Mouse (Mus musculus) heart, postnatal 25 days (tissue): ENCODE results near the gene Gdf11. TPM values are rescaled to one million over a fixed set of nuclear protein-coding genes. Genes with fewer than 3 reads are reported as not detected.

Experiments used
- DNase-seq: peaks from one replicate; pipeline ENCODE4 v3.0.0; 2022; ENCODE audit warnings: low spot score
- intact Hi-C: fragments of 180-260 bp; cut with DNase I; formaldehyde crosslinking; loops from one replicate; pipeline ENCODE4 v1.15.1; 2025
- total RNA-seq, 2 experiments: library from RNA; stranded (reverse); gene quantifications; 2 replicates each; pipeline ENCODE4 v1.2.3; 2021

Gene Gdf11
- total RNA-seq, 2 experiments from 2014 or later = 2.3 to 2.6 TPM

DNA sequence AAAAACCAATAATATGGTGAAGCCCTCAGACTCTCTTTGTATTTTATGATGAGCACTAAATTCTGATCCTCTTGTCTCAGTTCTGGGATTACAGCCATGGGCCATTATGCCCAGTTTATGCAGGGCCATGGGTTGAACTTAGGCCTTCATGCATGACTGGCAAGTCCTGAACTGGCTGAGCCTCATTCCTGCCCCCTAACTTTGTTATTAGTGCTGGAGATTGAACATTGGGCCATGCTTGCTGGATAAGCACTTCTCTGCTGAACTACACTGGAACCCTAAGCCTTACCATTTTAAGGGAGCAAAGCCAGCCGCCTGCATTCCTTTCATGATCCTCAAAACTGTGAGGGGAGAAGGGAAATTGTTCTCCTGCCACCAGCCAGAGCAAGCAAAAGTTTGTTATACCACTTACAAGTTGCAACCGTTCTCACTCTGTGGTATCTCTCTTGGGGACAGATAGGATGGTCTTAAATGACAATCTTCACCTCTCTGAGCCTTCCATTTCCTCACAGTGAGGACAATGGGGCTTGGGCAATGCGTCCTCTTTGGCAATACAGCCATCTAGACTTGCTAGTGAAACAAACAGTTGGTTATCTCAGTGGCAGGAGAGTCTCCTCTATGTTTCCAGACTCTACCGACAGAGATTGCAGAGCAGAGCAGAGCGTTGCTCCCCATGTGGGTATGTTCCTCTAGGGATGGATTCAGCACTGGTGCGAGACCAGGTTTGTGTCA lies 8.4 kb upstream of the Gdf11 start:
- intact Hi-C loops = no loop called here
- no peak for DNase-seq

DNA sequence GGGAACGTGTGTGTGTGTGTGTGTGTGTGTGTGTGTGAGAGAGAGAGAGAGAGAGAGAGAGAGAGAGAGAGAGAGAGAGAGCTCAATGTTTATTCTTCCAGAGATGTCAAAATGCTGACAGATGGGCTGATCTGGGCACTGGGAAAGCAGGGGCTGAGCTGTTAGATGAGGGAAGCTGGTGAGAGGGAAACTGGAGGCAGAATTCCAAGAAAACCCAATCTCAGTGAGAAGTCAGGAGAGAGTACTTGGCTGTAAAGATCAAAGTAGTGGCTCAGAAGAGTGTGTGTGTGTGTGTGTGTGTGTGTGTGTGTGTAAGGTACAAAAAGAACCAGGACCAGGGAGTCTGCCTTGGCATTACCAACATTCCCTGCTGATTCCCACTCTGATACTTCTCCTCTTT lies 6.0 kb upstream of the Gdf11 start:
- intact Hi-C loops = no loop called here
- no peak for DNase-seq

DNA sequence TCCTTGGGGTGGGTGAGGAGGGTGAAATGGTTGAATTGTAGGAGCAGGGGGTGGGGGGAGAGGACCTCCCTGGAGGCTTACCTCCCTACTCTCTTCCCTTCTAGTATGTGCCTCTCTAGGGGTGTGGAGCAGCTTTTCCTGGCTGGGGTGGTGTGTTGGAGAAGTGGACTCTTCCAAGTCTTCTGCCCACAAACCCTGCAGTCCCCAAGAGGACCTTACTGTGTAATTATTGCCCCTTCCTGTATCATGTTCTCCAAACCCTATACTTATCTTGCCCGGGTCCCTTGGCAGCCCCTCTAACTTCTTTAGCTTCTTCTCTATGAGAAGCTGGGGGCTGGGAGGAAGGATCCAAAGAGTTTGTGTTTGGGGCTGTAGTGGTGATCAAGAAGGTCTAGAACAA lies 5.3 kb upstream of the Gdf11 start:
- intact Hi-C loops = no loop called here
- DNase-seq = no peak

DNA sequence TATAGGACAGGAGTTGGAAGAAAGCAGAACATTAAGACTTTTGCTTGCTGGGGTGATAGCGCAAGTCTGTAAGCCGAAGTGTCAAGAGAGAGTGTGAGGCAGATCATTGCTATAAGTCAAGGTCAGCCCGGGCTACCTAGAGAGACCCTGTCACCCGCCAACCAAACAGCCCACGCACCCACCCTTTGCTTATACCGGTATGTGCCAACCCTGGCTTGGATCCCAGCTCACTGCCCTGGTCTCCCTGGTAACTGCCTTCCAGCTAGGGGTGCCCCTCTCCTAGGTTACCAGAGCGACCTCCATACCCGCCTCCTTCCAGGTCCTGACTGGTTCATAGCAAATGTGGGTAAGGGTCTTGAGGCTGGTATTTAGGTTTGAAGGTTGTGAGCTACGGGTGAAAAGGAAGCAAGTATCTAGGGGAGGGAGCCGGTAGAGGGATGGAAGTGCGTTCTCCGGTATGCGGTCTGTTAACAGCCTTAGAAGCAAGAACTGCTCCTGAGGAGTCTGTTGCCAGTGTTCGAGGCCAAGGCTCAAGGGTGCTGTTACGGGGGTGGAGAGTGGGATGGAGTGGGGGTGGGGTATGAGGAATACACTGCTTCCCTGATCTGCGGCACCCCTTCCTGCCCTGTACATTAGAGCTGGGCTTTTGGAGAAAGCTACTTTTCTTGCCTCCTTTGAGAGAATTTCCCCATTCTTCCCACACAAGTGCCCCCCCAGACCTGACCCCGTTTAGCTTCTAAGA lies 4.6 kb upstream of the Gdf11 start:
- no peak for DNase-seq
- intact Hi-C loops = loop anchor here (1.0 kb wide), 2 partner anchors 51 to 165 kb away; no protein-coding TSS in a partner anchor

DNA sequence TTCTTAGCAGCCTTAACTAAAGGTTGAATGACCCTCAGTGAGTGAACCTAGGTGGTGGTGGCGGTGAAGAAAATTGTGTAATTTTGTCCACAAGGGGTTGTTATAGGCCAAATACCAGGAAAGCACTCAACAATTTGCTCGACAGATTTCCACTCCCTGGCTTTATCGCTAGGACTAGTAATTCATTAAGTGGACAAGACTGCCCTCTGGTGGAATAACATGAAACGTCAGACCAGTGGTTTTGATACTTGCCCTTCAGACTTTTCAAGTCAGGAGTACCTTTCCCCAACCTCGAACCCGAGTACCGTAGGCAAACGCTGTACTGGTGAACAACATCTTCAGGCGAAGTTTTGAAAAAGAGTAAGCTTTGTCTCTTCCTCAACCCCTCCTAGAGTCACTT lies 3.9 kb upstream of the Gdf11 start:
- DNase-seq = no peak
- intact Hi-C loops = loop anchor here (1.0 kb wide), 2 partner anchors 50 to 164 kb away; no protein-coding TSS in a partner anchor

DNA sequence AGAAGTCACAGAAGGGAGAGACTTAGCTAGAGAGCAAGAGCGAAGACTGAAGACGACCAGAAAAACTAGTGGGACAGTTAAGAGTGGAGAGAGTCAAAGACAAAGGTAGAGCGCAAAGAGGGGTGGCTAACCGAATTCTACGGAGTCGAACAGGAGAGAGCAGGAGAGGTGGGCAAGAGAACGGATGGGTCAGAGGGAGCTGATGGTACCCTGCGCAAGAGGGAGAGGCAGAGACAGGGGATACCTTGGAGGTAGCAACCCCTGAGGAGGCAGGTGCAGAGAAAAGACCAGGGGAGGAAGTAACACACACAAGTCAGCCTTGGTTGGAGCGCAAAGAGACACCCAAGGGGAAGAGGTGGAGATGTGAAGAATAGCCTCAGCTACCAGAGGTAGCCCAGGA lies 728 bp upstream of the Gdf11 start:
- no peak for DNase-seq
- intact Hi-C loops = no loop called here

DNA sequence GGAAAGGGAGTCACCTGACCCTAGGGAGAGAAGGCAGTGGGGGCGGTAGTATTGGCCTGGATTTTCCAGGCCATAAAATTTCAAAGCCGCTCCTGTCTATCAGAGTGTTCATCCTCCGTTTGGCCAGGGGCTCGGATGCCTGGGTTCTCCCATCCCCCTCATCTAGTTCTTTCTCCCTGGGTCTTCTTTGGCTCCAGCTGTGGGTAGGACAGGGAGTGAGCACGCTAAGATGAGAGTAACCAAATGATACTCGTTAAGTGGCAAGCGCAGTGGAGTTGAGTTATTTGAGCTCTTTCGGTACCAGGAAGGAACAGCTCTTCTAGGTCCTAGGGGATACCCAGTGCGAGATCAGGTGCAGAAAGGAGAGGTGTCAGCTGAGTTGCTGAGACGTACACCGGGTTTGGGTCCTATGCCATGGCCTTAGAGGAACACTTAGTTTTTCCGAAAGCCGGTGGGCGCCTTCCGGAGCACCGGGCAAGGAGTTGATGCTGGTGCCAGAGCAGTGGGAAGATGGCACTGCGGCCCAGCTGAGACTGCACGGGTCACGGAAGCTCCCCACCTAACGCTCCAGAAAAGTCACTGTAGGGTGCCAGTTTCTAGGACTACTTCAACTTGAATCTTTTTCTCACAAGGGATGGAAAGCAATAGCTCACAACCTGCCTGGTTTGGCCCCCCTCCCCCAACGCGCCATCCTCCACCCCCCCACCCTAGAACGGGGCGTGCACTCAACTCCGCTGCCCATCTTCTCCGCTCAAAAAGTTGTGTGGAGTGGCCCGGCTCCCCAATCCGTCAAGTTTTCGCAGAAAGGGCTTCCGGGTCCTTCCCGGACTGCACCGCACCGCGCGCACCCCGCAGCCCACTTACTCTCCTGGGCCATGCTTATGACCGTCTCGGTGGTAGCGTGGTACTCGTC lies 879 bp downstream of the Gdf11 start:
- no peak for DNase-seq

DNA sequence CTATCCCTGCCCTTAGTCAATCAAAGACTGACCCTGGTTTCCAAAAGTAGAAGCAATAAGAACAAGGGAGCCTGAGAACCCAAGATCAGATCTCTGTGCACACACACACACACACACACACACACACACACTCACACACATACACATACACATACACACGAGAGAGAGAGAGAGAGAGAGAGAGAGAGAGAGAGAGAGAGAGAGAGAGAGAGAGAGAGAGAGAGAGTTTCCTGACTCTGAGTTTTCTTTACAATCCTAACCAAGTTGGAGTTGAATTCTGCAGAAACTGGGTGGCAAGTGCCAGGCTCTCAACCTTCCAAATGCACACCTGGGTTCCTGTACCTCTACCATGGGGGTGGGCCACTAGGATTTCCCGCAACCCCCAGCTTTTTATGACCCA lies 1.7 kb downstream of the Gdf11 start:
- DNase-seq = no peak
- intact Hi-C loops = no loop called here

More for the DNA sequence above, 879 bp downstream of the Gdf11 start:
- intact Hi-C loops = no loop called here

DNA sequence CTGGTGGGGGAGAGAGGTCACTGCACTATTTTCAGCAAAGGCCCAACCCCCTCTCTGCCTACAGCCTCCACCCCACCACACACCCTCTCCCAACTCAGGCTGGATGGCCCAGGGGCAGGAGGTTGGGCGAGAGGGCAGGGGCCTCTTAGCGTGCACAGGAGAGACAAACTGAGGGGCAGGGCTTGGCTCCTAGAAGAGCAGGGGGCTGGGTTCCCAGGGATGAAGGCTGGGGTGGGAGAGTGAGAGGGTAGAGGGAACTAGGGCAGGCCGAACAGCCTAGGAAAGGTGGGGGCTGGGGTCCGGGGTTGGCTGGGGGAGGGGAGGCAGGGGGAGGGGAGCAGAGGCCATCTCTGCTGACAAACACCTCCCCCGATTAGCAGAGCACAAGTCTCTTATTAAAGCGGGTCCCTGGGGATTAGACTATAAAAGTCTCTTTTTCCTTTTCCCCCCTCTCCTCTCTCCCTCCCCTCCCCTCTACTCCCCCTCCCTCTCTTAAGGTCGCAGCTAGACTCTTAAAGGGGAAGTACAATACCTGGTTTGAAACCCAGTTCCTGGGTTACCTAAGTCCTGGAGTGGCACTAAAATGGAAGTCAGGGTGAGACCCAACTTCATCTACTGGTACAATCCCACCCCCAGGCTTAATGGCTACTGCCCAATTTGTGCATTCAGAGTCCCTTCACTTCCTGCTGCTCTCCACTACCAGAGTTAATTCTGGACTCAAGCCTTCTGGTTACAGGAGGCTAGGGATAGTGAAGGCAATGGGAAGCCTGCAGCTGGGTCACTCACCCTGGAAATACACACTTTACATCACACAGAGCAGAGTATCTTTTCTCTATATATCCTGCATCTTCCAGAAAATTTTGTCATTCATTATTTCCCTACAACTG lies 2.3 kb downstream of the Gdf11 start:
- intact Hi-C loops = no loop called here
- no peak for DNase-seq

DNA sequence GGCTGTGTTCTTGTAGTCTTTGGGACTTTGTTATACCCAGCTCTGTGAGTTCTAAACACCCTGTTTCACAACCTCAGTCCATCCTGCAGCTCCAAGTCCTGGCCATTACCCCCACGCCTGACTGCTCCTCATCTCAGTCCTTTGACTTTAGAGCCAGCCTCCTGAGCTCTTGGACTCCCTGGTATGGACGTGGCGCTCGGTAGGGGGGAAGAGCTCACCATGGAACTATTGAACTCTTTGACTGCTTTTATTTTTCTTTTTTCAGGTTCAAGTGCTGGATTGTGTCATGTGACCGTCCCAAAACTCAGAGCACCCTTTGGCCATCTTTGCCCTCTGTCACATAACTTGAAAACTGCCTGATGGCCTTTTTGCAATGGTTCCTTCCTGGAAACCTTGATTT lies 9.5 kb downstream of the Gdf11 start:
- intact Hi-C loops = no loop called here
- no peak for DNase-seq

DNA sequence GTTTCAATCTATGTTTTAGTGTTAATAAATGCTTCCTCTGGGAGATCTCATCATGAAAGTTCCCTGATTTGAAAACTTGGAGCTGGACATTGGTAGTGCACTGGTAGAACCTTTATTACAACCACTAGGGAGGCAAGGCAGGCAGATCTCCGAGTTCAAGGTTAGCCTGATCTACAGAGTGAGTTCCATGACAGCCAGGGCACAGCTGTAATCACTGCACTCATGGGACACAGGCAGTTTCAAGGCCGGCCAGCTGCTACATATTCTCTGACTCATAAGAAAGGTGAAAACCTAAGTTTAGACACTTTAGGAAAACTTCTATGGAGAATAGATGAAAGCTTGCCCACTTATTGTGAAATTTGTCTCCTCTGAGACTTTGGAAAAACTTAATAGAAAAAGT lies 12.7 kb downstream of the Gdf11 start:
- intact Hi-C loops = no loop called here
- DNase-seq = no peak

DNA sequence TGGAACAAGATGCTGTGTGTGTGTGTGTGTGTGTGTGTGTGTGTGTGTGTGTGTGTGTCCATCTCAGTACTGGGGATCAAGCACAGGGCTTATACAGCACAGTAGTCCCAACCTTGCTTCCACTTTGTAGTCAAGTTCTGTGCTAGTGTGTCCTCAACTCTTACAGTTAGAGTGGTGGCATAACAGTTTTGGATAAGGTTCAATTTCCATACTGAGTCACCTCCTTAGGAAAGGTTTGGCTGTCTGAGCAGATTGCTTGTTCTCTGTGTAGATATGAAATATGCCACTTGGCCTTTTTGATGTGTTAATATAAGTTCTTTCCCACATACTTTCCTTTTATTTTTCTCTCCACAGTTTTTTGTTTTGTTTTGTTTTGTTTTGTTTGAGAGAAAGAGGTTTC lies 13.2 kb downstream of the Gdf11 start:
- intact Hi-C loops = no loop called here
- no peak for DNase-seq

DNA sequence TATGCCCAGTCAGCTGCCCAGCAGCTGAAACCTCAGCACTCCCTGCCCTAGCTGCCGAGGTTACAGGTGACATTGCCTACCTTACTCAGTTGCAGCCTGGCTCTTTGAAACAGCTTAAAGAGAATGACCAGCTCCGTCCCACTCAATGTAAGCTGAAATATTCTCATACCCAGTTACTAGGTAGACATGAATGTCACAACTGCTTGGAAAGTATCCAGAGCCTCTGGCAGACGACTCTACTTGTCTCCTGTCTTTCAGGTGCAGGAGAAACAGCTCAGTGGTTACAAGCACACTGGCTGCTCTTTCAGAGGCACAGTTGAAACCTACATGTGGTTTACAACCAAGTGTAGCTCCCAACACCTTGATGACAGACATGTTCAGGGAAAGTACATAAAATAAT lies 21.2 kb downstream of the Gdf11 start:
- no peak for DNase-seq
- intact Hi-C loops = no loop called here

DNA sequence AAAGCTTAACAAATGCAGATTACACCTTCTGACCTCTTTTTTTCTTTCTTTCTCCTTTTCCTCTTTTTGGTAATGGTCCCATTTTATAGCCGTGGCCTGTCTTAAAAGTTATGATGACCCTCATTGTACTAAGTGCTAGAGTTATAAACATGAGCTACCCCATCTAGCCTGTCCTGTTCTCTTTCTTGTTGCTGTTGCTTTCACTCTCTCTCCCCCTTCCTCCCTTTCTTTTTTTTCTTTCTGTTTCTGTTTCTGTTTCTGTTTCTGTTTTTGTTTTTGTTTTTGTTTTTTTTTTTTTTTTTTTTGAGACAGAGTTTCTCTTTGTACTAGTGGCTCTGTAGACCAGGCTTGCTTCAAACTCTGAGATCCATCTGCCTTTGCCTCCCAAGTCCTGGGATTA lies 25.0 kb downstream of the Gdf11 start:
- intact Hi-C loops = no loop called here
- DNase-seq = no peak

DNA sequence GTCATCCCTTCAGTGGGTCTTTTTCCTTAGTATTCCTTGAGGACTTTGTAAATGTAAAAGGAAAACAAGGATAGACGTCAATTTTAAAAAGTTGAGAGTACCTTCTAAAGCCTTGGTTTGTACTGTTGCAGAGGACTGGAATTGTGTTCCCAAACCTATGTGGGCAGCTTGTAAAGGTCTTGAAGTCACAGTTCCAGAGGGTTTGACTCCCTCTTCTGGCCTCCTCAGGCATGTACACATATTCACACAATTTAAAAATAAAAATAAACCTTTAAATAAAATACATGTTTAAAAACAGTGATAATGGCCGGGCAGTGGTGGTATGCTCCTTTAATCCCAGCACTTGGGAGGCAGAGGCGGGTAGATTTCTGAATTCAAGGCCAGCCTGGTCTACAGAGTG lies 25.5 kb downstream of the Gdf11 start:
- intact Hi-C loops = no loop called here

DNA sequence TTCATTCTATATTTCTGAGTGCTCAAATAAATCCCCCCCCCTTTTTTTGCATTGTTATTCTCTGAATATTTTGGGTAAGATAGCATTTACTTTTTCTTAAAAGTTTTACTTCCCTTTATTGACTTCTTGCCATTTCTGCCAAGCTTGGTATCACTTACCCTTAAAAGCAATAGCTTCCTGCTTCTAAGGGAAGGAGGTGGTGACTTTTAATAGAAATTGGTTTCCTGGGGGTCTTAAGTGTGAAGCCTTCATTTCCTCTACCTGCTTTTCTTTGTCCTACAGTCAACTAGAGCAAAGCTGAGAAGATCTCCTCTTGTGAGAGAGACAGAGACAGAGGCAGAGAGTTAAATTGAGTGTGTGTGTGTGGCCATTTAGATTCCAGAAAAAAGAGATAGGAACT lies 30.3 kb downstream of the Gdf11 start:
- intact Hi-C loops = no loop called here
- no peak for DNase-seq

More for the DNA sequence above, 25.5 kb downstream of the Gdf11 start:
- DNase-seq = no peak

DNA sequence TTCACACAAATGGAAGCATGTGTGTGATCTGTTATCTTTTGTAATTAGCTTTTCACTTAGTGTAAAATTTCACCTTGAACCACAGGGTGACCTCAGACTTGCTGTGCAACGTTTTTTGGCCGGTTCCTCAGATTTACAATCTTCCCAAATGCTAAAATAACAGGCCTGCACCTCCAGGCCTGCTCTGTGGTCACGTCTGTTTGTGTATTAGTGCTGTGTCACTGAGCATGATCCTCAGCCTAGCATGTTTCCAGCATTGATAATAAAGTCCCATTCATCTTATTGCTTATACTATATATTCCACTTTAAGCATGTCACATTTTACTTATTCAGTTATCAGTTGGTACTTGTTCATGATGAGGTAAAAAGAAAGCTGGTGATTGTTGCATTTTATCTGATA lies 41.2 kb downstream of the Gdf11 start:
- intact Hi-C loops = no loop called here
- no peak for DNase-seq

DNA sequence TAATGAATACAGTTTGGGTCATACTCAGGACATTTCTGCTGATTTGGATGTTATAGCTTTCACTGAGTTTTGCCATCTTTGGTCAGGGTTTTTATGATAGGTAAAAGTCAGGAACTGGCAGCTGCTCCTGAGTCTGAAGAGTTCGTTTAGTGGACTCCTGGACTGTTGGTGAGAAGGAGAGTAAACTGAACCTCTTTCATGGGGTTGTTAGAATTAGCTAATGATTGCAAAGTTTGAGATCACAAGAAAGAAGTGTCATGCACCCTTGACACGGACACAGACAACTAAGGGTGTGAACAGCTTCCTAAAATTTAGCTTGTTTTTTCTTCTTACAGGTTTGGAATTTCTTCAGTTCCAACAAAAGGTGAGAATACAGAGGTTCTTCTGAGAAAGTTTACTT lies 43.1 kb downstream of the Gdf11 start:
- intact Hi-C loops = loop anchor here (10.0 kb wide), 1 partner anchor 126 kb away; no protein-coding TSS in a partner anchor
- no peak for DNase-seq

DNA sequence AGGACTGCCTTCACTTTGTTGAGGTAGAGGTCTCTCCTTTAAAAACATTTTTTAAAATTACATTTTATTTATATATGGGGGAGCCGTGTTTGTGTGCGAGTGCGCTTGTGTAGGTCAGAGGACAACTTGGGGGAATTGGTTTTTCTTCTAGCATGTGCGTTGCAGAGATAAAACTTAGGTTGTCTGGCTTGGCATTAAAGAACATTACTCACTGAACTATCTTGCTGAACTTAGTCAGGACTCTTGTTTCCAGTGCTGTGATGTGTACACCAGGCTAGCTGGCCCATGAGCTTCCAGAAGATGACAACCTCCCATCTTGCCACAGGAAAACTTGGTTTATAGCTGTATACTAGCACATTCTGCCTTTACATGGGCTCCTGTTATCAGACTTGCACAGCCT lies 44.9 kb downstream of the Gdf11 start:
- intact Hi-C loops = loop anchor here (10.0 kb wide), 1 partner anchor 128 kb away; no protein-coding TSS in a partner anchor

More for the DNA sequence above, 44.9 kb downstream of the Gdf11 start:
- no peak for DNase-seq
